Mouse (Mus musculus) forebrain, embryonic 16.5 days (tissue): ENCODE results near the gene Supt6. TPM values are rescaled to one million over a fixed set of nuclear protein-coding genes. Genes with fewer than 3 reads are reported as not detected.

Experiments
- ATAC-seq: fragments of 200-750 bp; cut with Nextera tagmentation; 2 replicates; pipeline ENCODE4 v1.8.0; 2017; ENCODE audit warnings: mild to moderate bottlenecking, moderate library complexity
- H3K27ac ChIP-seq: fragments of 300-500 bp; sonication (generic); 2 replicates; pipeline ENCODE4 v1.5.1; 2014; ENCODE audit warnings: low read length, control low read depth
- H3K27me3 ChIP-seq: fragments of 300-500 bp; sonication (generic); replicated peaks from 2 replicates; pipeline ENCODE4 v1.6.1; 2014; ENCODE audit warnings: low read length; ENCODE audit not compliant: control insufficient read depth, insufficient read depth
- H3K36me3 ChIP-seq: fragments of 300-500 bp; sonication (generic); 2 replicates; pipeline ENCODE4 v1.6.1; 2014; ENCODE audit not compliant: control insufficient read depth, insufficient read depth
- H3K4me1 ChIP-seq: fragments of 300-500 bp; sonication (generic); replicated peaks from 2 replicates; pipeline ENCODE4 v1.6.1; 2014; ENCODE audit warnings: low read length; ENCODE audit not compliant: control insufficient read depth, insufficient read depth
- H3K4me2 ChIP-seq: fragments of 300-500 bp; sonication (generic); 2 replicates; pipeline ENCODE4 v1.6.1; 2014; ENCODE audit warnings: mild to moderate bottlenecking, low read length, control low read depth
- H3K4me3 ChIP-seq: fragments of 300-500 bp; sonication (generic); replicated peaks from 2 replicates; pipeline ENCODE4 v1.5.1; 2014; ENCODE audit warnings: mild to moderate bottlenecking, low read length, control low read depth
- H3K9ac ChIP-seq: fragments of 300-500 bp; sonication (generic); replicated peaks from 2 replicates; pipeline ENCODE4 v1.6.1; 2014; ENCODE audit warnings: low read depth, low read length, control low read depth
- H3K9me3 ChIP-seq: fragments of 300-500 bp; sonication (generic); 2 replicates; pipeline ENCODE4 v1.6.1; 2016; ENCODE audit warnings: low read length; ENCODE audit not compliant: control insufficient read depth
- WGBS: fragments of 180-500 bp; shearing (Covaris S2); extraction: QIAGEN DNeasy Blood & Tissue Kit; methylation state at CpG from one replicate; pipeline ENCODE4 v1.1.7; 2014; 5-methylcytosine and 5-hydroxymethylcytosine counted together
- polyA plus RNA-seq: library from polyadenylated mRNA; unstranded; fragments of >200 nt; fragmentation: Nextera tagmentation; extraction: Ambion mirVana; gene quantifications from 2 replicates; pipeline ENCODE4 v1.2.1, GENCODE M21; 2015

The Supt6 gene
- polyA plus RNA-seq, 1 experiment from 2014 or later = 34.6 TPM

DNA sequence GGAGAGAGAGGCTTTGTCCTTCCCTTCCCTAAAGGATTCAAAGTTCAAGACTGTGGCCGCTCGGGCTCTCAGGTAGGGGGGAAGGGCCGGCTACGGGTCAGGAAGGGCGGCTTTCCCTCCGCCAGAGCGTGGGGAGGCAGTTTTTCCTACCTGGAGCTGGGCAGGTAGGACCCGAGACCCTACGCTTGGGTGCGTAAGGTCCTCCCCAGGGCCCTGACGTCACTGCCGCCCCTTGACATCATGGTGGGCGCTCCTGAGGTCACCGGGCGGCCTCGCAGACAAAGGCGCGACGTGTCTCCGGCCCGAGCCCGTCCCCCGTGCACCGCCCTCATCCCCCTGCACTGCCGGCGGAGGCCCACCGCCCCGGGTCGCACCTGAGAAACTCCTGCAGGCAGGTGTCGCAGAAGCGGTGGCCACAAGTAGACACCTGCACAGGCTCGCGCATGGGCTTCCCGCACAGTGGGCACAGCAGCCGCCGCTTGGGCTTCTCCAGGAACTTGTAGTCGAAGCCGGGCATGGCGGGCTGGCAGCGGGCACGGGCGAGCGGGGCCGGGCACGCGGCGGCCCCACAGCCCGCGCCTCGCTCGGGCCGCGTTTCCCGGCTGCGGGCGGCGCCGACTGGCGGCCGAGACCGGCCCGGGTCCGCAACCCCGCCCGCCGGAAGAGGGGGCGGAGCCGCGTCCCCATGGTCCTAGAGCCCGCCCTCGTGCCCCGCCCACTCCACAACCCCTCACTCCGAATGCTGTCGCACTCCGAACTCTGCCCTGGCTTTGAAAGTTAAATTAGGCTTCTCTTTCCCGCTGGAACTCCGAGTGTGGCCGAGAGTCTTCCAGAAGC, 80.6 kb downstream of the Supt6 start, which contains the start of gene Traf4:
Gene Traf4 (minus strand): TSS at position 666 of the 837 bp plus-strand sequence.
- Histone ChIP-seq H3K4me1 (peaks cover 28% of the 10 kb centered on the region), H3K9me3 (no peaks in the 10 kb centered on the region), H3K4me3 (peak within 1 kb of the TSS; percentile 94), H3K27ac (peak within 1 kb of the TSS; percentile 98), H3K27me3 (no peaks in the 10 kb centered on the region), H3K9ac (peak within 1 kb of the TSS; percentile 99), H3K4me2 (peak within 1 kb of the TSS; percentile 68), H3K36me3 (peaks cover 14% of the 10 kb centered on the region)
- under 1% methylated on average over 77 of the region's 78 CpGs for WGBS
- ATAC-seq = peak; percentile 89

DNA sequence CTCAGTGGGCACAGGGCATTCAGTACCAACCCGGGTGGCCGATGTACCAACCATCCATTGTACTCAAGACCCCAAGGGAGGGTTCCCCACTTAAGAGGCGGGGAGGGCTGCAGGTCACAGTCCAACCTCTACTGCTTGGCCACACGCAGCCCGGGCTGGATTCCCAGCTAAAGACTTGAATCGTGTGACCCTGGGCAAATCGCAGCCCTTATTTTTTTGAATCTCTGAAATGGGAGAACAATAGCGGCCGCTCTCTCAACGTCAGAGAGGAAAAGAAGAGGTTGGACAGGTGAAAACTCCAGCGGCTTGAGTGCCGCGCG, 81.2 kb downstream of the Supt6 start:
- no peaks in the 10 kb centered on the region for H3K9me3 ChIP-seq
- peaks cover 20% of the 10 kb centered on the region for H3K36me3 ChIP-seq
- 0% methylated on average over 14 of the region's 14 CpGs for WGBS
- H3K9ac ChIP-seq = peak overlapping the region; percentile 99
- peak overlapping the region; percentile 94 for H3K4me3 ChIP-seq
- H3K27me3 ChIP-seq = no peaks in the 10 kb centered on the region
- peak overlapping the region; percentile 98 for H3K27ac ChIP-seq
- H3K4me1 ChIP-seq = peaks cover 29% of the 10 kb centered on the region
- ATAC-seq = no peak
- H3K4me2 ChIP-seq = peak overlapping the region; percentile 68

DNA sequence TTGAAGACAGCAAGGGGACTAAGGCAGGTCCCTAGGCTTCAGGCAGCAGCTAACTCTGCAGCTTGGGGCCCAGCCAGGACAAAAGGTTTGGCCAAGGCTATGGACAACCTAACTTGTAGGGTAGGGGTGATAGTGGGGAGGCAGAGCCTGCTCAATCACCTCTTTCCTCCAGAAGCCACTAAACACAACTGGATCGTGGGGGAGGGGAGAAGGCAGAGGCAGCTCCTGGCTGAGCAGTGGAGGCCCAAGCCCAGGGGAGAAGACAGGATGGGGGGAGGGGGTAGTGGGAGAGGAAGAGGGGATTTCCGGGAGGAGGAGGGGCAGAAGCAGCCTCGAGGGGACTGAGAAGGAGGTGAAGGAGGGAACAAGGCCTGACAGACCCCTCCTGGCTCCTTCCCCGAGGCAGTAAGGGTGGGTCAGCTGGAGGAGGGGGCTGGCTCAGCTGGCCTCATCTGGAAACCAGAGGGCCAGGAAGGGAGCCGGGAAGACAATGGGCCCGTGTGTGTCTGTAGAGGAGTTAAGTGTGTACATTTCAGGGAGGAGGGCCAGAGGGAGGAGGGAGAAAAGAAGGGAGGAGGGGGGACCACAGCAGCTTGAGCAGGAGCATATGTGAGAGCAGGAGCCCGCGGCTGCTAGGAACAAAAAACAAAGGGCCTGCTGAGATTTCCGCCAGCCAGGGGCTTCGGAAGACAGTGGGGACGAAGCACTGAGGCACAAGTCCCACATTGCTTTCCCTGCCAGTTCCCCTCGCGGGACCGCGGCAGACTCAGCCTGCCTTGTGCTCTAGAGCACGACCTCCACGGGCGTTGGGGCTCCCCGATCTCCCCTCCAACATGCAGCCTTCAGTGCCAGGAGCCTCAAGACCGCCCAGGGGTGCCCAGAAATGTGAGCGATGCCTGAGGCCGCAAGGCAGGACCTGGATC, 81.8 kb downstream of the Supt6 start:
- ATAC-seq = peak; percentile 34
- peak overlapping the region; percentile 99 for H3K9ac ChIP-seq
- H3K4me3 ChIP-seq = peak overlapping the region; percentile 94
- H3K4me1 ChIP-seq = peaks cover 32% of the 10 kb centered on the region
- peak overlapping the region; percentile 98 for H3K27ac ChIP-seq
- H3K36me3 ChIP-seq = peaks cover 23% of the 10 kb centered on the region
- H3K9me3 ChIP-seq = no peaks in the 10 kb centered on the region
- under 1% methylated on average over 22 of the region's 22 CpGs for WGBS
- no peaks in the 10 kb centered on the region for H3K27me3 ChIP-seq
- H3K4me2 ChIP-seq = peak overlapping the region; percentile 68

DNA sequence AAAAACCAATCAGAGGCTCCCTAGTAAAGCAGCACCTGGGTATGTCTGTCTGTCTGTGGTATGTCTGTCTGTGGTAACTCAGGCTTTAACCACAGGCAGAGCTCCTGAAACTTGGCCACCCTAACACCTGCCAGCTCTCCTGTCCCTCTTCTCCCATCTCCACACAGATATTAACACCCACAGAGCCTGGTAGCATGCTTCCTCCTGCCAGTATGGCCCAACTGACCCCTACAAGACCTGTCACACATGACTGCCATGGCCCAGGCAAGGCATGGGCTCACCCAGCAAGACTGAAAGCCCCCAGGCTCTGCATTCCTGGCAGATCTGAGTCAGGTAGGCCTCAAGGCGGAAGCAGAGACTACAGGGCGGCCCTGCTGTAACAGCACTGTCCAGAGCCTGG, 82.7 kb downstream of the Supt6 start:
- WGBS = 91% methylated on average over 2 of the region's 2 CpGs

DNA sequence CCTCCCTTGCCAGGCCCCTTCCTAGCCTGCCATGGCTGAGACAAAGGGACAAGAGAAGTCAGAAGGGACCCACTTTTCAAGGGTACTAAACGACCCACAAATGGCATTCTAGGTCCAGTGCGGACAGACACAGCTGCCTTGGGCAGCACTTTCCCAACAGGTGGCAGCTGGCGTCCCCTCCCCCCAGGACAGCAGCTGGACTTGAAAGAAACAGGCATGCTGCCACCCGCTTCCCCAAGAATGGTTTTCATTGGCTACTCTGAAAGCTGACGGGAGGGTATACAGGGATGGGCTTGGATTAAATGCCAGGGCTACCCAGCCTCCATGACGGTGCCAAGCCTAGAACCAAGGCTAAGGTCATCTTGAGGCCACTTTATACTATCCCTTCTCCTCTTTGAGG, 83.3 kb downstream of the Supt6 start:
- H3K36me3 ChIP-seq = peaks cover 34% of the 10 kb centered on the region
- peak overlapping the region; percentile 68 for H3K4me2 ChIP-seq
- no peaks in the 10 kb centered on the region for H3K27me3 ChIP-seq
- H3K27ac ChIP-seq = peak overlapping the region; percentile 98; the same call in 1 of the 2 replicates
- H3K4me1 ChIP-seq = peaks cover 35% of the 10 kb centered on the region
- ATAC-seq = no peak
- peak overlapping the region; percentile 99; the same call in 1 of the 2 replicates for H3K9ac ChIP-seq
- H3K9me3 ChIP-seq = no peaks in the 10 kb centered on the region
- H3K4me3 ChIP-seq = peak overlapping the region; percentile 14; the same call in 1 of the 2 replicates
- 27% methylated on average over 6 of the region's 6 CpGs for WGBS

More for the DNA sequence above, 82.7 kb downstream of the Supt6 start:
- peak overlapping the region; percentile 98 for H3K27ac ChIP-seq
- ATAC-seq = no peak
- H3K4me2 ChIP-seq = peak overlapping the region; percentile 68
- peaks cover 30% of the 10 kb centered on the region for H3K36me3 ChIP-seq
- H3K4me3 ChIP-seq = peak overlapping the region; percentile 94
- no peaks in the 10 kb centered on the region for H3K27me3 ChIP-seq
- peaks cover 35% of the 10 kb centered on the region for H3K4me1 ChIP-seq
- no peaks in the 10 kb centered on the region for H3K9me3 ChIP-seq
- H3K9ac ChIP-seq = peak overlapping the region; percentile 99

DNA sequence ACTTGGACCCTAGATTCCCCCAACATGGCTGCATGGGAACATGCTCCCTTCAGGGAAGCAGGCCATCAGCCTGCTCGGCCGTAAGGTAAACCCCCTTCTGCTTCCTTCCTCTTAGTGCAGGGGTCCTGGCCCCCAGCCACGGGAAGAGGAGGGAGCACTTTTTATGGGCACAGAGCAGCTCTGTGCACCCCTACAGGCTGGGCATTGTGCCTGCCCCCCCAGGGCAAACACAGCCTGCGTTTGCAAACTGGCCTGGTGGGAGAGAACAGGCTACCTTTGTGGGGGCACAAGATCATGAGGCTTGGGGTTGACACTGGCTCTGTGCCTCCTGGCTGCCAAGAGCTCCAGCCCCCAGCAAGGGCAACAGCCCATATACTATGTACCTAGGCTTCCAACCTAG, 83.8 kb downstream of the Supt6 start:
- Histone ChIP-seq H3K27ac (0 out of 2 replicates have a peak overlapping the region, but pooled peaks have one; percentile 47), H3K4me1 (peaks cover 35% of the 10 kb centered on the region)

DNA sequence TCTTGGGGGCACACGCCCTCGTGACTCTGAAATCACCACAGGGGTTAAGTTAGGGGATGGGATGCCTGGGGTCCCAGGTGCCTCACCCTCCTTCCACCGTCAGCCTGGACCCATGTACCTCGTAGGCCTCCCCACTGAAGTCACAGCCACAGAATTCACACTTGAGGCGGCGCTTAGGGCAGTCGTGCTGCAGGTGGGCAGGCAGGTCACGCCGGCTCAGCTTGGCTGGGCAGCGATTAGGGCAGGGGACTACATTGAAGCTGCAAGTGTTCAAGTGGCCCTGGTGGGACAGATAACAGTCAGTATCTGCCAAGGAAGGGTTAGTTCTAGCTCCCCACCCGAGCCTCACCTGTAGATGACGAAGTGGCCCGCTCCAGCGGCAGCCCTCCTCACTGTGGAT, 84.6 kb downstream of the Supt6 start:
- H3K4me2 ChIP-seq = no peak overlapping the region
- no peak overlapping the region for H3K27ac ChIP-seq
- H3K9ac ChIP-seq = no peak overlapping the region
- H3K9me3 ChIP-seq = no peaks in the 10 kb centered on the region
- WGBS = 91% methylated on average over 14 of the region's 14 CpGs
- peaks cover 33% of the 10 kb centered on the region for H3K4me1 ChIP-seq
- H3K36me3 ChIP-seq = peaks cover 34% of the 10 kb centered on the region
- no peak overlapping the region for H3K4me3 ChIP-seq
- no peak for ATAC-seq
- no peaks in the 10 kb centered on the region for H3K27me3 ChIP-seq

More for the DNA sequence above, 83.8 kb downstream of the Supt6 start:
- Histone ChIP-seq H3K36me3 (peaks cover 34% of the 10 kb centered on the region), H3K9ac (no peak overlapping the region), H3K27me3 (no peaks in the 10 kb centered on the region), H3K4me3 (no peak overlapping the region), H3K9me3 (no peaks in the 10 kb centered on the region), H3K4me2 (peak overlapping the region; percentile 68)
- WGBS = 23% methylated on average over 4 of the region's 4 CpGs
- ATAC-seq = no peak

DNA sequence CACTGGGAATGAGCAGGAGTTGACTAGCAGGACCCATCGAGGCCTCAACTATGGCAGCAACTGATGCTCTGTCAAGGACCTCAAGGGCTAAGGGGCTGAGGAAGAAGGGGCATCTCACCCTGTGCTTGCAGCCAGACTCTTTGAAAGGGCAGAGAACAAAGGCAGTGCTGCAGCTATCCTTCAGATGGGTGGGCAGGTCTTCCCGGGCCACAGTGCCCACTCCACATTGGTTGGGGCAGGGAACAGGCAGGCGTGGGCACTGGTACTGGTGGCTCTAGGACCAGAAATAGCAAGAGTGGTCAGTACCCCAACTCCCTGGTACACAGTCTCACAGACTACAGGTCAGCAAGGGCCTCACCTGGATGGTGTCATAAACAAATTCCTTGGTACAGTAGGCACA, 85.1 kb downstream of the Supt6 start:
- WGBS = 89% methylated on average over 3 of the region's 3 CpGs
- Histone ChIP-seq H3K9ac (no peak overlapping the region), H3K4me3 (no peak overlapping the region), H3K4me2 (no peak overlapping the region), H3K9me3 (no peaks in the 10 kb centered on the region), H3K4me1 (peaks cover 28% of the 10 kb centered on the region), H3K27me3 (no peaks in the 10 kb centered on the region), H3K27ac (no peak overlapping the region), H3K36me3 (peaks cover 34% of the 10 kb centered on the region)
- no peak for ATAC-seq

DNA sequence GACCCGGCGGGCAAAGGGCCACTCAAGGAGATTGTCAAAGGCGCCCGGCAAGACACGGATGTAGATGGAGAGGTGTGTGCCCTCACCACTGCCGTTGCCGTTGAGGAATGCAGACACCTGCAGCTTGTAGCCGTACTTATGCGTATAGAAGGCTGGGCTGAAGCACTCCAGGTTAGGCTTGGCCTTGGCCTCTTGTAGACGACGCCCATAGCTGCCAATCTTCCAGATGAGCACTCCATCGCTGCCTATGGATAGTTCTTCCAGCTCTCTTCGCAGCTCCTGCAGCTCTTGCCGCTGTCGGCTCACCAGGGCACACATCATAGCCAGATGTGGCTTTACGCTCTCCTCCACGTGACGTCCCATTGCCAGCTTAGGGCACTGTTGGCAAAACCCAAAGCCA, 85.6 kb downstream of the Supt6 start:
- WGBS = 90% methylated on average over 18 of the region's 18 CpGs
- Histone ChIP-seq H3K27ac (no peak overlapping the region), H3K9ac (no peak overlapping the region), H3K4me3 (no peak overlapping the region), H3K27me3 (no peaks in the 10 kb centered on the region), H3K36me3 (peaks cover 34% of the 10 kb centered on the region), H3K4me1 (peaks cover 26% of the 10 kb centered on the region), H3K4me2 (no peak overlapping the region), H3K9me3 (no peaks in the 10 kb centered on the region)
- ATAC-seq = no peak
